9 mouse cellular contexts compared by ENCODE assay signal in the genomic region with DNA sequence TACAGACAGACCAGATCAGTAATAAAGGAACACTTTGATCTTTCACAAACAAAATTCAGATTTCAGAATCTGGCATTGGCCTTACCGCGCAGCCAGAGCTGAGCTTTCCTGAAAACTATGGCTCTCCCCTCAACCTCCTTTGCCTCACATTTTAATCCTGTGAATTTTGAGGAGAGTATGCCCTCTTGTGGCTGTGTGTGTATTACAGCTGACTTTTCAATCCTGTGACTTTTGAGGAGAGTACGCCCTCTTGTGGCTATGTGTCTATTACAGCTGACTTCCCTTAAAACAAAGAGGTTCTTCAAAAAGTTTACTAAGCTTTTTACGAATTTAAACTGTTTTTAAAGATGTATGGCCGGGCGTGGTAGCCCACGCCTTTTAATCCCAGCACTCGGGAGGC. TPM values are rescaled to one million over a fixed set of nuclear protein-coding genes. Genes with fewer than 3 reads are reported as not detected.
A peak's percentile ranks its signal among the peaks of the same experiment; 100 is the strongest.
DNase-seq lines count a peak whose midpoint lies in the region; ATAC-seq lines count a peak whose summit lies in the region.
"Had no signal": no experiment of that assay in that cellular context is flagged by ENCODE, and none has a peak within 500 bp of the region (broad histone marks: within the 10 kb centered on the region; RNA-seq: fewer than 3 reads in every experiment).

No protein-coding gene starts in this region.

- H3K36me3 ChIP-seq in hindbrain, embryonic 11.5 days (ENCODE audit: control insufficient read depth, insufficient read depth, low read length): no peaks in the 10 kb centered on the region
- H3K36me3 ChIP-seq in hindbrain, embryonic 12.5 days: peaks cover 13% of the 10 kb centered on the region
- peaks cover 12% of the 10 kb centered on the region for H3K36me3 ChIP-seq in midbrain, embryonic 14.5 days (ENCODE audit: control insufficient read depth, insufficient read depth, low read length)

- DNase-seq in hindbrain, embryonic 11.5 days (ENCODE audit: low spot score): peak; percentile 93
- peak; percentile 83 for DNase-seq in adrenal gland, postnatal 14 days
- DNase-seq in embryo, embryonic 9.5 days (ENCODE audit: extremely low spot score): peak; percentile 86
- DNase-seq in heart, postnatal 36 days: peak; percentile 82 to 88
- DNase-seq in left cerebral cortex, adult 8-10 months (ENCODE audit: low spot score in 2 of 2): peak; percentile 46 to 63
- DNase-seq in midbrain, embryonic 14.5 days: peak; percentile 94
- peak; percentile 29 to 65 for DNase-seq in spleen, postnatal 14 days (ENCODE audit: low spot score in 2 of 2)

- H3K4me2 ChIP-seq in hindbrain, embryonic 11.5 days (replicated peaks; ENCODE audit: low read depth, low read length): no peak overlapping the region
- H3K4me2 ChIP-seq in hindbrain, embryonic 12.5 days (replicated peaks): no peak overlapping the region
- no peak overlapping the region for H3K4me2 ChIP-seq in midbrain, embryonic 14.5 days (ENCODE audit: low read length)
- H3K4me2 ChIP-seq: embryonic facial prominence, embryonic 12.5 days had no signal

- intact Hi-C loops in heart, postnatal 36 days (cut with DNase I): loop anchor here (1.0 to 5.0 kb wide), 5 partner anchors 61 to 479 kb away; no protein-coding TSS in a partner anchor

- H3K27ac ChIP-seq in hindbrain, embryonic 11.5 days (ENCODE audit: low read depth, low read length): no peak overlapping the region
- H3K27ac ChIP-seq in hindbrain, embryonic 12.5 days: no peak overlapping the region
- H3K27ac ChIP-seq in midbrain, embryonic 14.5 days (replicated peaks; ENCODE audit: low read depth, low read length): no peak overlapping the region
- H3K27ac ChIP-seq: embryonic facial prominence, embryonic 12.5 days had no signal

- no peak overlapping the region for H3K4me3 ChIP-seq in hindbrain, embryonic 11.5 days (ENCODE audit: low read depth, low read length)
- no peak overlapping the region for H3K4me3 ChIP-seq in hindbrain, embryonic 12.5 days
- H3K4me3 ChIP-seq in midbrain, embryonic 14.5 days (replicated peaks; ENCODE audit: low read depth, low read length): no peak overlapping the region
- H3K4me3 ChIP-seq: embryonic facial prominence, embryonic 12.5 days had no signal

- no peaks in the 10 kb centered on the region for H3K27me3 ChIP-seq in hindbrain, embryonic 11.5 days (ENCODE audit: control insufficient read depth, insufficient read depth, low read length)
- H3K27me3 ChIP-seq in hindbrain, embryonic 12.5 days: 0 out of 2 replicates have a peak, but pooled peaks cover 3% of the 10 kb centered on the region
- no peaks in the 10 kb centered on the region for H3K27me3 ChIP-seq in midbrain, embryonic 14.5 days (ENCODE audit: control insufficient read depth, insufficient read depth, low read length)
- H3K27me3 ChIP-seq: embryonic facial prominence, embryonic 12.5 days had no signal

- 17% methylated on average over 8 of the region's 8 CpGs for WGBS in hindbrain, embryonic 11.5 days
- WGBS in hindbrain, embryonic 12.5 days: 9% methylated on average over 8 of the region's 8 CpGs
- 13% methylated on average over 8 of the region's 8 CpGs for WGBS in midbrain, embryonic 14.5 days

- no peaks in the 10 kb centered on the region for H3K4me1 ChIP-seq in hindbrain, embryonic 11.5 days (replicated peaks; ENCODE audit: control insufficient read depth, insufficient read depth, low read length)
- H3K4me1 ChIP-seq in hindbrain, embryonic 12.5 days: peaks cover 8% of the 10 kb centered on the region
- no peaks in the 10 kb centered on the region for H3K4me1 ChIP-seq in midbrain, embryonic 14.5 days (ENCODE audit: control insufficient read depth, insufficient read depth, low read length)

- H3K9ac ChIP-seq in hindbrain, embryonic 11.5 days (ENCODE audit: low read depth, low read length): no peak overlapping the region
- no peak overlapping the region for H3K9ac ChIP-seq in hindbrain, embryonic 12.5 days
- no peak overlapping the region for H3K9ac ChIP-seq in midbrain, embryonic 14.5 days (replicated peaks; ENCODE audit: low read length)
- H3K9ac ChIP-seq: embryonic facial prominence, embryonic 12.5 days had no signal

- no peak for ATAC-seq in hindbrain, embryonic 11.5 days (ENCODE audit: low FRiP score)
- no peak for ATAC-seq in hindbrain, embryonic 12.5 days (ENCODE audit: low FRiP score)
- ATAC-seq in midbrain, embryonic 14.5 days (ENCODE audit: low FRiP score, low TSS enrichment): no peak

- no peaks in the 10 kb centered on the region for H3K9me3 ChIP-seq in hindbrain, embryonic 11.5 days (ENCODE audit: control insufficient read depth, low read length)
- H3K9me3 ChIP-seq in hindbrain, embryonic 12.5 days (replicated peaks): no peaks in the 10 kb centered on the region
- no peaks in the 10 kb centered on the region for H3K9me3 ChIP-seq in midbrain, embryonic 14.5 days (ENCODE audit: control insufficient read depth, low read length)
- H3K9me3 ChIP-seq: embryonic facial prominence, embryonic 12.5 days had no signal

RNA-seq across cellular contexts. Expression of a gene that starts 3.4 kb away (rescaled TPM):
- 0.32 and 0.43 TPM in 2 replicates for polyA plus RNA-seq in hindbrain, embryonic 11.5 days (2014; fragmentation: Nextera tagmentation; extraction: Ambion mirVana)
- 0.76 and 1.2 TPM in 2 replicates for polyA plus RNA-seq in hindbrain, embryonic 12.5 days (2016; fragmentation: Nextera tagmentation; extraction: Ambion mirVana)
- total RNA-seq in adrenal gland, postnatal 14 days (2021): 4.3 and 4.5 TPM in 2 replicates
- total RNA-seq in heart, postnatal 36 days (2021): 100 to 1,000 TPM; 323 to 334 TPM
- under 1 TPM; 0.49 to 0.85 (median 0.71) TPM for total RNA-seq in left cerebral cortex, adult 8-10 months (2022)
- polyA plus RNA-seq in midbrain, embryonic 14.5 days (2014; fragmentation: Nextera tagmentation; extraction: Ambion mirVana): 0.30 and 0.37 TPM in 2 replicates

RNA-seq across cellular contexts. Expression of a gene that starts 23.3 kb away (rescaled TPM):
- polyA plus RNA-seq in hindbrain, embryonic 11.5 days (2014; fragmentation: Nextera tagmentation; extraction: Ambion mirVana): 88.7 and 92.1 TPM in 2 replicates
- polyA plus RNA-seq in hindbrain, embryonic 12.5 days (2016; fragmentation: Nextera tagmentation; extraction: Ambion mirVana): 67.9 and 70.8 TPM in 2 replicates
- total RNA-seq in adrenal gland, postnatal 14 days (2021): 34.8 and 37.3 TPM in 2 replicates
- 10 to 100 TPM; 21.9 TPM for total RNA-seq in heart, postnatal 36 days (2021)
- 10 to 100 TPM; 21.1 to 27.5 (median 27.1) TPM for total RNA-seq in left cerebral cortex, adult 8-10 months (2022)
- 78.5 and 84.3 TPM in 2 replicates for polyA plus RNA-seq in midbrain, embryonic 14.5 days (2014; fragmentation: Nextera tagmentation; extraction: Ambion mirVana)

RNA-seq across cellular contexts. Expression of a gene that starts 37.1 kb away (rescaled TPM):
- 47.4 and 52.9 TPM in 2 replicates for polyA plus RNA-seq in hindbrain, embryonic 11.5 days (2014; fragmentation: Nextera tagmentation; extraction: Ambion mirVana)
- polyA plus RNA-seq in hindbrain, embryonic 12.5 days (2016; fragmentation: Nextera tagmentation; extraction: Ambion mirVana): 68.7 and 70.1 TPM in 2 replicates
- total RNA-seq in adrenal gland, postnatal 14 days (2021): 5.4 TPM in 2 replicates
- not detected for total RNA-seq in heart, postnatal 36 days (2021)
- total RNA-seq in left cerebral cortex, adult 8-10 months (2022): 10 to 100 TPM; 61.0 to 66.6 (median 63.2) TPM
- polyA plus RNA-seq in midbrain, embryonic 14.5 days (2014; fragmentation: Nextera tagmentation; extraction: Ambion mirVana): 135 and 150 TPM in 2 replicates

Comparison
In these comparisons a context has a peak if more than half of its experiments do, and no peak if none do; other contexts are left out.
1. RNA of a gene that starts 3.4 kb away (total RNA-seq): 323 to 334 TPM in heart, postnatal 36 days; 4.3 to 4.5 TPM in adrenal gland, postnatal 14 days and 0.49 to 0.85 TPM in left cerebral cortex, adult 8-10 months; every median in the first group is over 10 times any median in the second.
2. Peak in every context shown above with its lines, with median percentiles within 50 percentile points of each other: DNase-seq.